Mouse (Mus musculus) thymus, postnatal 4 days (tissue): Measurements from ENCODE around the gene Gm7356.
"Not testable (repeated sequence)": the region's sequence is repeated elsewhere in the genome, so short reads cannot be mapped to it uniquely, and the experiment has no call there.

Experiments
- DNase-seq: peaks from one replicate; pipeline ENCODE4 v3.0.0; 2021

Gm7356 gene

DNA sequence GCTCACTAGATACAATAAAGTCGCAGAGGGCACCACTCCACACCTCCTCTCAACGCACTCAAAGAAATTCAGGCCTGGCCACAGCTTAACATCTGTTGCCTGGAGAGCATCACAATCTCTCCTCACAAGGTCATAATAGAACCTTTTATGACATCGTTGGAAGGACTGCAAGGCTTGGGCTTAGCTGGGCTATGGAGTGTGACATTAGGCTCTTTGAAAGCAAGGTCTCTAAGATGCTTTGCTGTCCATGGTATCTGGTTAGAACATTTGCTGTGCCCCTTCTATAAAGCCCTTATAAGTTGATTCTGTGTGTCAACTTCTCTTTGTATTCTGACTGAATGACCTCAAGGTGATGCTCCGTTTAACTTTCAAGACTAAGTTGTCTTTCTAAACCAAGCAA is at the start of gene Gm7356:
TSS of gene Gm7356 (minus strand) at position 101 of the 400 bp plus-strand sequence.
- DNase-seq = not testable (repeated sequence)

DNA sequence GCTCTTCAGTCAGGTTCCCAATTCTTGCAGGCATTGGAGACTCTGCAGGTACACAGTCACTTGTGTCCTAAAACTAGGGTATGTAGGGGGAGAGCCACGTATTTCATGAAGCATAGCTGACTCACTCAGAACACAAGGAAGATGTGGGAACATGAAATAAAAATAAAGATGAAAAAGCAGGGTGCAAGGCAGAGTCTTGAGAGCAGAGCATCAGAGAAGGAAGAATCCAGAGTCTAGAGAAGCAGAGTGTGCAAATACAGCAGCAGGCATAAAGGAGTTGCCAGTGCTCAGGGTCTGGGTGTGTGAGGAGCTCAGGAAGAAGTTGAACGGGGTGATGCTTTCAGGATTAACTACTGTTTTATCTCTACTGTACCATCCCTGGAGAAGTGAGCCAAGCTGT is 38.4 kb upstream of the Gm7356 start:
- DNase-seq = not testable (repeated sequence)

DNA sequence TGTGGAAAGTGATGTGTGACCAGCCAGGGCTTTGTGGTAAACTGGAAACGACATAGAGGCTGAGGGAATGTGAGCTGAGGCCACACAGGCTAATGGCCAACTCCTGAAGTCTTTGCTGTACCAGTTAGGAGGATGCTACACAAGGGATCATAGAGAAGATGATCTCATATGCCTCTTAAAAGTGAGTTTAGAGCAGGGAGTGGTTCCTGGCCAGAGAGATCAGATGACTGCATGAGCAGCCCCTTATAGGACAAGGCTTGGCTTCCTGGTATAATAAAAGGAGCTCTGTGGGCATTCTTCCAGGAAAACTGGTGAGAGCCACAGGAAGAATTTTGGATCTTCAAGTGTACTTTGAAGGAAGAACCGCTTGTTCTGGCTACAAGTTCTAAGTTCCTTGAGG is 33.5 kb upstream of the Gm7356 start:
- DNase-seq = not testable (repeated sequence)

DNA sequence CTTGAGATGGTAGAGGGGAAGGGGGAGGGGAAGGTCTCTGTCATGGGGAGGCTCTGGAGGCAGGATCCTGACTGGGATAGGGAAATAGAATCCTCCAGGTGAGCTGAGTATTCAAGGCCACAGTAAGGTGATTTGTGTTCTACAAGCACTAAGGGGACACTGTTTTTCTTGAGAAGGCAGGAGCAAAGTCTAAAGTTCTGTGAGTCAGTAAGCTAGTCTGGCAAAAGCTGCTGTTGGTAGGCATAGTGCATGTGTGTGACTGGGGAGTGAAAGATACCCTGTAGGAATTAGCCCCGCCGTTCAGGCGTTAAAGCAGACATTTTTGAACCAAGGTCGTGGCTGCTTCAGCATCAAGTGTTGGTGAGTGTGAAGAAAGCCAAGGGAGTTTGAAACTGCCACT is 32.6 kb upstream of the Gm7356 start:
- not testable (repeated sequence) for DNase-seq

DNA sequence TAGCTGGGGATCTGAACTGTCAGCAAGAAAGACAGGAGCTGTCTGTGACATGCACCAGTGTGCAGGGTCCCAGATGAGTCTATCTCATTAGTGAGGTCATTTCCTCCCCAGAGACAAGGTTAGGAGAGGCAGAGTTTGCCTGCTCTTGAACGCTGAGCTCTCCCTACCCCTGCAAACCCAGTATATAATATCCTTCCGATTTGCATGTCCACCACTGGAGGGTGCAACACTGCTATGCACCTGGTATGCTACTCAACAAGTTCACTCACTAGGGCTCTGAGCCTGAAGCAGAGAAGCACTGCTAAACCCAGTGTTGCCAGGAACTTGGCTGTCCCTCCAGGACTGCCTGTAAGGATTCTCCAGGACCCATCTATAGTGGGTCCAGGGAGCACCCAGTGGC is 10.1 kb downstream of the Gm7356 start:
- not testable (repeated sequence) for DNase-seq

DNA sequence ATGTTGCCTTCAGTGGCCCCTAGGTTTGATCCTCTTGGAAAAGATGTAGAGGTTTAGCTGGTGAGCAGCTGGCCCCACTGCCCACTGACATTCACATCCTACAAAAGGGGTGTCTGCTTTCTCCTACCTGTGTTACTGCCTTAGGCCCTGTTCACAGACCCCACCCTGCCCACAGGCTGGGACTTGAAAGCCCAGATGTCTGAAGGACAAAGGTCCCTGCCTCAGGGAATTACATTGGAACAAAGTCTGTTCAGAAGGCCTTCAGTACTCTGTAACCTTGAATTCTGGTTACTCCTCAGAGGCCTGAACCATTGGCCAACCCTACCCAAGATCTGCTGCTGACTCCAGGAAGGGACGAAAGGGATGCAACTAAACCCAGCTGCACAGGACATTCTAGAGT is 15.8 kb downstream of the Gm7356 start:
- no peak for DNase-seq

DNA sequence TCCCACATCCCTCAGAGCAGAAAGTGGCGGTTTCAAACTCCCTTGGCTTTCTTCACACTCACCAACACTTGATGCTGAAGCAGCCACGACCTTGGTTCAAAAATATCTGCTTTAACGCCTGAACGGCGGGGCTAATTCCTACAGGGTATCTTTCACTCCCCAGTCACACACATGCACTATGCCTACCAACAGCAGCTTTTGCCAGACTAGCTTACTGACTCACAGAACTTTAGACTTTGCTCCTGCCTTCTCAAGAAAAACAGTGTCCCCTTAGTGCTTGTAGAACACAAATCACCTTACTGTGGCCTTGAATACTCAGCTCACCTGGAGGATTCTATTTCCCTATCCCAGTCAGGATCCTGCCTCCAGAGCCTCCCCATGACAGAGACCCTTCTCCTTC is 32.7 kb downstream of the Gm7356 start:
- not testable (repeated sequence) for DNase-seq

DNA sequence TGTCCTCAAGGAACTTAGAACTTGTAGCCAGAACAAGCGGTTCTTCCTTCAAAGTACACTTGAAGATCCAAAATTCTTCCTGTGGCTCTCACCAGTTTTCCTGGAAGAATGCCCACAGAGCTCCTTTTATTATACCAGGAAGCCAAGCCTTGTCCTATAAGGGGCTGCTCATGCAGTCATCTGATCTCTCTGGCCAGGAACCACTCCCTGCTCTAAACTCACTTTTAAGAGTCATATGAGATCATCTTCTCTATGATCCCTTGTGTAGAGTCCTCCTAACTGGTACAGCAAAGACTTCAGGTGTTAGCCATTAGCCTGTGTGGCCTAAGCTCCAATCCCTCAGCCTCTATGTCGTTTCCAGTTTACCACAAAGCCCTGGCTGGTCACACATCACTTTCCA is 33.6 kb downstream of the Gm7356 start:
- DNase-seq = not testable (repeated sequence)

DNA sequence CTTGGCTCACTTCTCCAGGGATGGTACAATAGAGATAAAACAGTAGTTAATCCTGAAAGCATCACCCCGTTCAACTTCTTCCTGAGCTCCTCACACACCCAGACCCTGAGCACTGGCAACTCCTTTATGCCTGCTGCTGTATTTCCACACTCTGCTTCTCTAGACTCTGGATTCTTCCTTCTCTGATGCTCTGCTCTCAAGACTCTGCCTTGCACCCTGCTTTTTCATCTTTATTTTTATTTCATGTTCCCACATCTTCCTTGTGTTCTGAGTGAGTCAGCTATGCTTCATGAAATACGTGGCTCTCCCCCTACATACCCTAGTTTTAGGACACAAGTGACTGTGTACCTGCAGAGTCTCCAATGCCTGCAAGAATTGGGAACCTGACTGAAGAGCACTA is 38.5 kb downstream of the Gm7356 start:
- not testable (repeated sequence) for DNase-seq

DNA sequence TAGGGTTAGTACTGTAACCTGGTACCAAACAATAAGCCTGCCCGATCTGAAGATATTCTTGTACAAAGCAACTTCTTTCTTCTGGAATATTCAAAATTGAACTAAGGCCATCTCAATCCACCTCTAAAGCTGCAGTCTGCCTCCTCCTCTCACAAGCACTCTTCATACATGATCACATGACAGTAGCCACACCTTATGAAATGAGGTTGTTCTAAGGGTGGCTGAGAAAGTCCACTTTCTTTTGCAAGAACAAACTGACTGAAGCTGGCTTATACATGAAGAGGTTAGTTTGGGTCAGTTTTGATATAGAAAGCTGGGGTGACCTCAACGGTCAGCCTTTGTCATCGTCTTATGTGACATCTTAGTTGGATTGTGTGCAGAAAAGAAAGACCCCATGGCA is 41.3 kb downstream of the Gm7356 start:
- not testable (repeated sequence) for DNase-seq

DNA sequence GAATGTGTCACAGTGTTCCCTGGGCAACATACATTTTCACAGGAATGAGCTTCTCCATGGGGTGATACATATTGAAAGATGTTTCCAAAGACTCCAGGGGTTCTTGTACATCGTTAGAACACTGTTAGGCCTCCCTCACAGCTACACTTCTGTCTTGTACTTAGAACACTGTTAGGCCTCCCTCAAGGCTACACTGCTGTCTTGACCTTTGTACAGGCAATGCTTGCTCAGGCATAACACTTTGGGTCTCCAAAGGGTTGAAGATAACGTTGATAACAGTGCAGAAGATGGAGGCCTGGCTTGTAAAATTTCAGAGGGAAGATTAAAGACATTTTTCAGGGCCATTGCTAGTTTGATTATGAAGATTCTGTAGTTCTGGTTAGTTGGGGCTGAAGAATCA is 45.4 kb downstream of the Gm7356 start:
- DNase-seq = not testable (repeated sequence)

DNA sequence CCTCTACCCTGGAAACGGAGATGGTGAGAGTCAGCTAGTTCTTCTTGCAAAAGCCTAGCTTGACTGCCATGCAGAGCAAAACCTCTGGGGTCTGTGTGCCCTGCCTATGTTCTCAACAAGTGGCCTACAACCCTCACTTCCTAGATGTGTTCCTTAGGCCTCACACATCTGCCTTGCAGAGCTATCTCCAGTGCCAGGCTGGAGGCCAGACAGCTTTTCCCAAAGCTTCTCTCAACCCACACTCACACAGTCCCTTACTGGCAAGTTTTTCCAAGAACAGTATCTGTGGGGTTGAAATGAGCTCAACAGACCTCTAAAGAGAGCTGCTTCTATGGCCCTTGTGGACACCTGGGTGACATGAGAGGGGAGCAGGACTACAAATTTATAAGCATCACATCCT is 51.9 kb downstream of the Gm7356 start:
- not testable (repeated sequence) for DNase-seq
